Mouse (Mus musculus): Measurements from ENCODE around the gene Bnc2. TPM values are rescaled to one million over a fixed set of nuclear protein-coding genes. Genes with fewer than 3 reads are reported as not detected.

Bnc2 gene
- polyA plus RNA-seq, 1 experiment from 2014 or later: 5.8 TPM

DNA sequence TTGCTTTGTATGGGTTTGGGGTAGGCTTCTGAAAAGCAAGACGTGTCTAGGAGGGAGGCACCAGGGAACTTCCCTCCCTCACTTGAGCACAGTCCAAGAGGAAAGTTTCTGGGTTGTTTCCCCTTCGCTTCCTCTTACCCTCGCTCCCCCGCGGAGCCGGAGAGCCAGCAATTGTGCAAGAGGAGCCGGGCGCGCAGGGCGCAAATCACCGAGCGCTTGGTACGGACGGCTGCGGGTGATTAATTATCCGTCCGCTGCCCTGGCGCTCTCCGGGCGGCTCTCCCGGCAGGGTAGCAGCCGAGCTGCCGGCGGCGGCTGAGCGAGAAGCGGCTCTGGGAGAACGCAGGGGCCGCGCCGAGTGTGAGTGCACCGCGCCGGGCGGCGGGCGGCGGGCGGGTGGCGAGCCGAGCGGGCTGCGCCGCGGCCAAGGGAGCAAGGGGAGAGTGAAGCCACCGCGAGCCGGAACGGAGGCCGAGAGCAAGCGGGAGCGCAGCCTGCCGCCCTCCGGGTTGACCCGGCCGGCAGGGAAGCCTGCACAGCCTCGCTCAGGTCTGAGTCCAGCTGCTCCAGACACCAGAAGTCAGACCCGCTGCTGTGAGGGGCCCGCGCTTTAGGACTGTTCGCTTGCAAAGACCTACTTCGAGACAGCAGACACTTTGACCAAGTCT is 129.7 kb downstream of the Bnc2 start:
- Histone ChIP-seq H3K4me3 (ENCODE audit: low read depth, low read length) (peak overlapping the region; percentile 65), H3K36me3 (ENCODE audit: control insufficient read depth, insufficient read depth) (no peaks in the 10 kb centered on the region), H3K9me3 (ENCODE audit: control insufficient read depth) (no peaks in the 10 kb centered on the region), H3K4me2 (replicated peaks; ENCODE audit: low read depth) (peak overlapping the region; percentile 93), H3K27me3 (replicated peaks; ENCODE audit: control insufficient read depth, insufficient read depth, low read length) (peaks cover 16% of the 10 kb centered on the region), H3K27ac (ENCODE audit: low read depth, low read length) (peak overlapping the region; percentile 70), H3K9ac (ENCODE audit: low read depth, low read length) (peak overlapping the region; percentile 65), H3K4me1 (replicated peaks; ENCODE audit: control insufficient read depth, insufficient read depth, low read length) (no peaks in the 10 kb centered on the region)
- WGBS: under 1% methylated on average over 62 of the region's 62 CpGs
- peak; percentile 61 for ATAC-seq
- TF ChIP-seq CTCF (IDR thresholded peaks at IDR 0.05; ENCODE audit: low read depth): no peak

DNA sequence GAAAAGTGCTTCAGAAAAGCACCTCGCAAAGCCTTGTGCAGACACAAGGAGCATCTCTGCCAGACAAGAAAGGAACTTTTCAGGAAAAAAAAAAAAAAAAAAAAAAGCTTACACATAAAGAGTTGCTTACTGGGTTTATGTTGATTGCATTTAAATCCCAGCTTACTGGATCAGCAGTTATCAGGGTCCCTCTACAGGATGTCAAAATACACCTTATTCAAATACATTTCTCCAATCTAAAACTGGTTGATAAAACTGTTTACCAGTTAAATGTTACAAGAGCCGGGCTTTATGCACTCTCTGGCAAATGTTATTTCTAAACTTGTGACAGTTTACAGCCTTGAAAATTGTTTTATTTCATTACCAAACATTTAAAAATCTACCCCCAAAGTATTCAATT is 130.4 kb downstream of the Bnc2 start:
- H3K4me3 ChIP-seq (ENCODE audit: low read depth, low read length): peak overlapping the region; percentile 65
- no peak for ATAC-seq
- WGBS: 35% methylated on average over 2 of the region's 2 CpGs
- H3K4me1 ChIP-seq (replicated peaks; ENCODE audit: control insufficient read depth, insufficient read depth, low read length): no peaks in the 10 kb centered on the region
- no peak overlapping the region for H3K9ac ChIP-seq (ENCODE audit: low read depth, low read length)
- peak overlapping the region; percentile 93 for H3K4me2 ChIP-seq (replicated peaks; ENCODE audit: low read depth)
- peaks cover 16% of the 10 kb centered on the region for H3K27me3 ChIP-seq (replicated peaks; ENCODE audit: control insufficient read depth, insufficient read depth, low read length)
- no peaks in the 10 kb centered on the region for H3K36me3 ChIP-seq (ENCODE audit: control insufficient read depth, insufficient read depth)
- H3K27ac ChIP-seq (ENCODE audit: low read depth, low read length): no peak overlapping the region
- H3K9me3 ChIP-seq (ENCODE audit: control insufficient read depth): no peaks in the 10 kb centered on the region
- no peak for TF ChIP-seq CTCF (IDR thresholded peaks at IDR 0.05; ENCODE audit: low read depth)

DNA sequence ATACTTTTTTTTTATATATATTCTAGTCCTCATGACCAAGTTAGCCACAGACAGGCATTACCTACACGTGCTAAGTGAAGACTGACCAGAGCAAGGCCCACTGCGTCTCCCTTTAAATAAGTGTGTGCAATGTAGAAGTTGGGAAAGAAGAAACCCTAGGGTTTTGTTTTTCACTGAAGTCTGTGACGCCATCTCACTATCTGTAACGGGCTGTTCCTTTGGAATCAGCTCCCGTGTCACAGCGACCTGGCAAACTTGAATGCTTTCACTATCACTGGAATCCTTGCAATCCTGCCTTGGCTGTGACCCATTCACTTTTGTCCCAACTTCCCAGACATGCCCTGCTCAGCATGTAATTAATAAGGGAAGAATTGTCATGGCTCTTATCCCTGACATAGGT is 134.5 kb downstream of the Bnc2 start:
- no peaks in the 10 kb centered on the region for H3K4me1 ChIP-seq (replicated peaks; ENCODE audit: control insufficient read depth, insufficient read depth, low read length)
- peaks cover 10% of the 10 kb centered on the region for H3K27me3 ChIP-seq (replicated peaks; ENCODE audit: control insufficient read depth, insufficient read depth, low read length)
- 79% methylated on average over 6 of the region's 6 CpGs for WGBS
- H3K9me3 ChIP-seq (ENCODE audit: control insufficient read depth): no peaks in the 10 kb centered on the region
- H3K9ac ChIP-seq (ENCODE audit: low read depth, low read length): no peak overlapping the region
- no peak for ATAC-seq
- H3K4me2 ChIP-seq (replicated peaks; ENCODE audit: low read depth): no peak overlapping the region
- no peak overlapping the region for H3K4me3 ChIP-seq (ENCODE audit: low read depth, low read length)
- H3K27ac ChIP-seq (ENCODE audit: low read depth, low read length): no peak overlapping the region
- H3K36me3 ChIP-seq (ENCODE audit: control insufficient read depth, insufficient read depth): no peaks in the 10 kb centered on the region
- TF ChIP-seq CTCF (IDR thresholded peaks at IDR 0.05; ENCODE audit: low read depth): no peak

DNA sequence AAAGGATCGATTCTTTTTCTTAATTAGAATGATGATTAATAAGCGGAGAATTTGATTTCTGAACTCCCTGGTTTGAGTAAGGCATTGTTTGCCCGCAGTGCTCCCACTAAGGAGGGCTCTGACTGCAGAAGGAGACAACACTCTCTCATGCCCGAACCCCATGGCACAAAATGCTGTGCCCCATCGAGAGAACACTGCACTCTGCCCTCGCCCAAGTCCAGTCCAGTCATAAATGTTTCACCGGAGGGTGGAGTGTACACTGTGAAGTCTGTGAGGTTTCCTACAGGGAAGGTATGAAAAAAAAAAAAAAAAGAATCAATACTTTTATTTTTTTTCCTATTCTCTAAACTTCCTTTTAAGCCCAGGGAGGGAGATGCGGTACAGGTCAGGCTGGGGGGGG is 135.7 kb downstream of the Bnc2 start:
- Histone ChIP-seq H3K27me3 (replicated peaks; ENCODE audit: control insufficient read depth, insufficient read depth, low read length) (peaks cover 6% of the 10 kb centered on the region), H3K36me3 (ENCODE audit: control insufficient read depth, insufficient read depth) (no peaks in the 10 kb centered on the region), H3K4me3 (ENCODE audit: low read depth, low read length) (no peak overlapping the region), H3K27ac (ENCODE audit: low read depth, low read length) (no peak overlapping the region), H3K9ac (ENCODE audit: low read depth, low read length) (no peak overlapping the region), H3K4me1 (replicated peaks; ENCODE audit: control insufficient read depth, insufficient read depth, low read length) (no peaks in the 10 kb centered on the region), H3K4me2 (replicated peaks; ENCODE audit: low read depth) (no peak overlapping the region), H3K9me3 (ENCODE audit: control insufficient read depth) (no peaks in the 10 kb centered on the region)
- ATAC-seq: no peak
- TF ChIP-seq CTCF (IDR thresholded peaks at IDR 0.05; ENCODE audit: low read depth): no peak
- 64% methylated on average over 8 of the region's 8 CpGs for WGBS

DNA sequence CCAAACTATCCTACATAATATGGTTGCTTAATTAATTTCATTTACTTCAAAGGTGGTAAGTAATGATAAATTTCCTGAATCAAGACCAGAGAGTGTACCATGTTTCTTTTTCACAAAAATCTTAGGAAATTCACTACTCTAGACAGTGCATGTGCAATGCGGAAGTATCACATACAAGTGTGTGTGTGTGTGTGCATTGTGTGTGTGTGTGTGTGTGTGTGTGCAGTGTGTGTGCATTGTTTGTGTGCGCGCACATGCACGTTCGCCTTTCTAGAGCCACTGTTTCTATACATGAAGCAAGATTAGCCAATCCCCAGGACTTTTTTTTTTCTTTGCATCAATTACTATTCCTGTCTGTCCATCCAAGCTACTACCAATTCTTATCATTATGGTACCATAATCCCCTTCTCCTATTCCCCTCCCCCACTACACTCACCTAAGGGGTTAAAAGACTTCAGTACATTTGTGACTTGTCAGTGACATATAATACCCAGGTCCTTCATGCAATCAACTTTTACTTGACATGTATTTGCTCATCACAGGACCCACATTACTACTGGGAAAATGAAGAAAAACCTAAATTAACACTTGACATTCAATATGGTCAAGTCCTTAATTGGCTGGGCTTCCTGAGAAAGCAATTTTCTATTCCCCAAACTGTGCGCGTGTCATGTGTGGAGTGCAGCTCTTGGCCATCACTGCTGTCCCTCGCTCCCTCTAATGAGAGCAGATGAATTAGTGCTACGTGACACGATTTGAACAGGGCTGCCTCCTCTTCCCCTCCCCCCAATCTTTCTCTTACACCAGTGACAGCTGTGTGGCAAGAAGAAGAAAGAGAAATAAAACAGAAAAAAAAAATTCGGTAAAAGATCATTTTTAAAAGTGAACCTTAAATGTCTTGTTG is 145.9 kb downstream of the Bnc2 start:
- no peak for ATAC-seq
- H3K27ac ChIP-seq (ENCODE audit: low read depth, low read length): no peak overlapping the region
- no peaks in the 10 kb centered on the region for H3K4me1 ChIP-seq (replicated peaks; ENCODE audit: control insufficient read depth, insufficient read depth, low read length)
- no peak overlapping the region for H3K4me3 ChIP-seq (ENCODE audit: low read depth, low read length)
- 86% methylated on average over 11 of the region's 11 CpGs for WGBS
- H3K4me2 ChIP-seq (replicated peaks; ENCODE audit: low read depth): no peak overlapping the region
- no peak for TF ChIP-seq CTCF (IDR thresholded peaks at IDR 0.05; ENCODE audit: low read depth)
- H3K27me3 ChIP-seq (replicated peaks; ENCODE audit: control insufficient read depth, insufficient read depth, low read length): 0 out of 2 replicates have a peak, but pooled peaks cover 4% of the 10 kb centered on the region
- no peaks in the 10 kb centered on the region for H3K36me3 ChIP-seq (ENCODE audit: control insufficient read depth, insufficient read depth)
- no peak overlapping the region for H3K9ac ChIP-seq (ENCODE audit: low read depth, low read length)
- H3K9me3 ChIP-seq (ENCODE audit: control insufficient read depth): no peaks in the 10 kb centered on the region

DNA sequence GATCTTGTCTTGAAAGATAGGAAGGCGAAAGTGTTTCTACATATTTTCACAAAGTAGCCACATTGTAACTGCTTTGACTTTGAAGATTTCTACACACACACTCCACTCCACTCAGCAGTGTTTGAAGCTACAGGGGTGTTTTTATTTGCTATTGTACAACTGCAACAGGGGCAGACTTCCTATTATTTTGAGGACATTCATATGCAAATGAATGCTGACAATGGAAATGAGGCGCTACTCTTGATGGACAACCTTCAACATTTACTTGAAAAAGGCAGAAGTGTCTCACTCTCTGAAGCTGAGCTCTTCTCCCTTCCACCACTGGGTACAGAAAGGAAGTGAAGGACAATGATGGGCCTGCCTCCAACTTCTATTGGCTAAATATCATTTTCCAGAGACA is 146.7 kb downstream of the Bnc2 start:
- Histone ChIP-seq H3K4me2 (replicated peaks; ENCODE audit: low read depth) (no peak overlapping the region), H3K4me1 (replicated peaks; ENCODE audit: control insufficient read depth, insufficient read depth, low read length) (no peaks in the 10 kb centered on the region; the same call in 1 of the 2 replicates), H3K4me3 (ENCODE audit: low read depth, low read length) (no peak overlapping the region), H3K9me3 (ENCODE audit: control insufficient read depth) (no peaks in the 10 kb centered on the region), H3K27me3 (replicated peaks; ENCODE audit: control insufficient read depth, insufficient read depth, low read length) (0 out of 2 replicates have a peak, but pooled peaks cover 4% of the 10 kb centered on the region), H3K27ac (ENCODE audit: low read depth, low read length) (no peak overlapping the region), H3K9ac (ENCODE audit: low read depth, low read length) (no peak overlapping the region), H3K36me3 (ENCODE audit: control insufficient read depth, insufficient read depth) (no peaks in the 10 kb centered on the region)
- TF ChIP-seq CTCF (IDR thresholded peaks at IDR 0.05; ENCODE audit: low read depth): no peak
- 81% methylated on average over 2 of the region's 2 CpGs for WGBS
- no peak for ATAC-seq
